Mouse (Mus musculus) regulatory T cell (primary cell): ENCODE measurements around the gene Ube2b.

Experiments used
- in situ Hi-C: fragments of 300-600 bp; cut with MboI, MseI; formaldehyde crosslinking; loops from one replicate; pipeline ENCODE4 v1.15.1; 2025; ENCODE audit warnings: high pct_unique_total_duplicates

Ube2b gene

GRCm38 (mm10) chr11:51967443-51968401 lies 32.8 kb downstream of the Ube2b start, which contains the start of gene Cdkn2aipnl:
Cdkn2aipnl (plus strand) TSS chr11:51967661.
- in situ Hi-C loops, result loop anchor here (5.0 kb wide), 2 partner anchors 100 to 145 kb away; no protein-coding TSS in a partner anchor

- in situ Hi-C loops, result loop anchor here (5.0 kb wide), 2 partner anchors 99 to 144 kb away; no protein-coding TSS in a partner anchor
Observed at GRCm38 (mm10) chr11:51966651-51967050, 33.9 kb downstream of the Ube2b start.

GRCm38 (mm10) chr11:51962277-51962676 lies 38.3 kb downstream of the Ube2b start:
- in situ Hi-C loops, result loop anchor here (5.0 kb wide), 1 partner anchor 40 kb away; no protein-coding TSS in a partner anchor

DNA sequence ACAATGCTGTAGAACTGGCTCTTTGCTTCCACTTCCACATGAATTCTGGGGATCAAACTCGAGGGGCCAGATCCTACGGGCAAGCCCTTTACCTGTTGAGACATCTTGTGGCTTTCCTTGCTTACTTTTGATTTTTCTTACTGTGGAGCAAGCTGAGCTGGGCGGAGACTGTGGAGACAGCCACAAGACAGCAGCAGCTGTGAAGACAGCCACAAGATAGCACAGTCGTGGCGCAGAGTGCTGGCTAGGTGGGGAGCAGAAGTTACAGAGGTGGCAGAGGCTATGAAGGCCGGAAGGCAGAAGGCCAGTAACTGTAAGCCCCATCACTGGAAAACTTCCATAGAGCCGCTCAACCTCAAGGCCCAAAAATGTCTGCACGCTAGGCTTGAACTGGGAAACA lies 38.8 kb downstream of the Ube2b start:
- in situ Hi-C loops, result loop anchor here (5.0 kb wide), 1 partner anchor 39 kb away; no protein-coding TSS in a partner anchor

GRCm38 (mm10) chr11:51960967-51961471 lies 39.5 kb downstream of the Ube2b start:
- in situ Hi-C loops, result loop anchor here (5.0 kb wide), 1 partner anchor 39 kb away; no protein-coding TSS in a partner anchor

DNA sequence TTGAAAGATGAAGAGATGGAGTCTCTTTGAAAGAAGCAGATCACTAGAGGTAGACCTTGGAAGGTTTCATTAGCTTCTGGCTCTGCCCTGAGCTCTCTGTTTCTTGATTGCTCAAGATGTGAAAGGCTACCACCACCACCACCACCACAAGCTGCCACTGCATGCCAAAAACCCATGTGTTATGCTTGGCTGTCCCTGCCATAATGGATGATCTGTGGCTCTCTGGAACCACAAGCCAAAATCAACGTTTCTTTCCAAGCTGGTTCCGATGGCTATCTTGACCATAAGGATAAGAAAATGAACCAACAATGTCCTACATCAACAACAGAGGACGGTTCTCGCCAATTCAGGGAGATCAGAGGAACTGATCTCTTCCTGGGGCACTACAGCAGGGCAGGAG lies 40.5 kb downstream of the Ube2b start:
- in situ Hi-C loops, result loop anchor here (5.0 kb wide), 1 partner anchor 38 kb away; no protein-coding TSS in a partner anchor

DNA sequence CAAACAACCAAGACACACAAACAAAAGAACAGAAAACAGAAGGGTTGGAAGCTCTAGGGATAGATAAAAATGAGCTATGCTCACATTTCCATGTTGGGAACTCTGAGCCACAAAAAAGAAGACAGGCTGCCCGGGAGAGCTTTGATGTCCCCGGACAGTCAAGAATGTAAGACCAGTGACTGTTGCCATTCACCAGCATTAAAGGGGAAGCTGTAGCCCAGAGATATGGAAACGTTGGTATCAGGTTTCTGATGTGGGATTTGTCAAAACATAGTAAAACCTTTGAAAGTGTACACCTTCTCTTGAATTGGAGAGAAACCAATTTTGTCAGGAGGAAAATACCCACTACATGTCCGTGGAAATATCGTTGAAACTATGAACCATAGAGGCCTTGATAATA lies 41.1 kb downstream of the Ube2b start:
- in situ Hi-C loops, result no loop called here

DNA sequence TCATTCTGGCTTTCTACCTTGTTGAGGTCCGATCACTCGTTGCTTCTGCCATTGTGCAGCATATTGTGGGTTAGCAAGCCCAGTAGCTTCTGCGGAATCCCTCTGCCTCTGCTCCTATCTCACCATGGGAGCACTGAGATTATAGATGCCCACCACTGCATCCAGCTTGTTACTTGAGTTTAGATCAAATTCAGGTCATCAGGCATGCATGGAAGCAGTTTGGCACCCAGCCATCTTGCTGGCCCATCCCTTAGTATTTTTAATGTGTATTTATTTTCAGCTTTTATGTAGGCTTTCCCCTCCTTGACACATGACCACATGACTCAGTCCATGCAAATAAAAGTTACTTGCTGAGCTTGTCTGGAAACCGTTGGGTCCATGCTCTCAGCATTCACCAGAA lies 42.8 kb downstream of the Ube2b start:
- in situ Hi-C loops, result no loop called here

GRCm38 (mm10) chr11:51956112-51956511 lies 44.5 kb downstream of the Ube2b start:
- in situ Hi-C loops, result no loop called here

DNA sequence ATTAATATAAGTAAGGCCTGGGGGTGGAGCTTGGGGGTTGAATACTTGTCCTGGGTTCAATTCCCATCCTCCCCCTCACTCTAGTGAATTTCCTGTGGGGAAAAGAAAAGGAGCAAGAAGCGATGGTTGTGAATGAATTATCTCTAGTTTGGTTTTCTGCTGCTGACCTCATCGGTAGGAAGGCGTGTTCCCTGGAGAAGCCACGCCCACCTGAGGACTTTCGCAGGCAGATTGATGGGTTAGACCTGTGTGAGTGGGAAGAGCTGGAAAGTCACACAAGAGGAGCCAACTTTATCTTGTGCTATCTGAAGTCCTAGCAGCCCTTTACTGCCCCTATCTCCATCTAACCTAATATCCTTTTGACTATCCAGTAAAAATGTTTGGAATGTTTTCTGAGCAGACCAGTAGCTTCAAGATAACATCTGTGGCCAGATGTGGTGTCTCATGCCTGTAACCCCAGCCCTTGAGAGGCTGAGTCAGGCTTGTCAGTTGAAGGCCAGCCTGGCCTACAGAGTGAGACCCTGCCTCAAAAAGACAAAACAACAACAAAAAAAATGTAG lies 48.6 kb downstream of the Ube2b start:
- in situ Hi-C loops, result no loop called here

GRCm38 (mm10) chr11:51949919-51950318 lies 50.6 kb downstream of the Ube2b start:
- in situ Hi-C loops, result no loop called here

DNA sequence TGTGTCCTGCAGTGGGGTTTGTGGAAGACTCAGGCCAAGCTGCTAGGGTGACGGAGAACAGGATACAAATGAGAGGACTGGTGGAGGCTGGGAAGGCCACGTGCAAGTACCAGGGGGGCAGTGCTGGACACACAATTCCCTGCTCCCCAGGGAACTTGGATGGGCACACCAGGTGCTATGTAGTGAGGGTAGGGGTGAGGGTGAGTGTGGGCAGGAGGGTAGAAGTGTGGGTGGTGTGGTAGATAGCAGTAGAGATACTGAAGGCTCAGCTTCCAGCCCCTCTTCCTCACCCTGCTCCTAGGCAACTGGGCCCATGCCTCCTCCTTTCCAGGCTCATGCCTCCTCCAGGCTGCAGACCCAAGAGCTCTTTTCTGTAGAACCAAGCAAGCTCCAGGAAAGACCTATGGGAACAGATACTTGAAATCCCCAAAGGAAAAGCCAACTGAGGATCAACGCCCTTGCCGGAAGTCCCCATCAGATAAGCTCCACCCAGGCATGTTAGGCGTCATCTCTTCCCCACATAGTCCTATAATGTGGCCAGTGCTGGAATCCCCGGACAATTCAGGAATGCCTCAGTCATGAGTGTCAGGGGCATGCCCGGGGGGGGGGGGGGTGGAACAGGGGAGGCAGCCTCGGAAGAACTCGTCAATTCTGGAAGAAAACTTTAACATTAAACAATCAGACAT lies 51.3 kb downstream of the Ube2b start:
- in situ Hi-C loops, result no loop called here

DNA sequence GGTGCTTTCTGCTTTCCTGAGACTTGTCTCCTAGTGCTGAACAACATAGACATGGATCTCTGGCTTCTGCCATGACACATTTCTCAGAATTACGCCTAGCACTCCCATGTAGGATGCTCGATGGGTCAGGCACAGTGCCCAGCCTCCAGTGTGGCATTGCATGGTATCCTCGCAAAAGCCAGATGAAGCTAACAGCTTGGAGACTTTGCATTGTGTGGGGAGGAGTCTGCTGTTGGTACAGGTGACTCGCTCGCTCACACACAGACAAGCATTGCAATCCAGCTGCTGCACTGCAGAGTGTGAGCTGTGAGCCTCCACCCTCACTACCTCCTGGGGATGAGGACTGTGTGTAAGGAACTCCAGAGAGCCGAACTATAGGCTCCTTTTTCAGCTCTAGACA lies 54.4 kb downstream of the Ube2b start:
- in situ Hi-C loops, result no loop called here

DNA sequence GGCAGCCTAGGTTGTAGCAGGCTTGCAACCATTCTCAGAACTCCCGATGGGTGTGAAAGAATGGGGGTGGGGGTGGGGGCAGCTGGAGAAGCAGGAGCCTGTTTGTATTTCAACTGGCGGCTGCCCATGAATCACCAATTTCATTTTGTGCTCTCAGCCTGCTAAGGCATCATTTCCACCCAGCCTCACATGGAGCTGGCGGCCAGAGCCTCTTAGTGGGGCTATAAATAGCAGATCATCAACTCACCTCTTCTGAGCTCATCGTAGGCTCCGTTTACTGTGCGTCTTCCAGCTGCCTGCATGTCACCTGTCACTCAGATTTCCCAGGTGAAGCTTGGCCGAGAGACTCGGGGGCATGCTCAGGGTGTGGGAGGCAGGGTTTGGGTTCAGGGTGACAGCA lies 55.0 kb downstream of the Ube2b start:
- in situ Hi-C loops, result no loop called here

DNA sequence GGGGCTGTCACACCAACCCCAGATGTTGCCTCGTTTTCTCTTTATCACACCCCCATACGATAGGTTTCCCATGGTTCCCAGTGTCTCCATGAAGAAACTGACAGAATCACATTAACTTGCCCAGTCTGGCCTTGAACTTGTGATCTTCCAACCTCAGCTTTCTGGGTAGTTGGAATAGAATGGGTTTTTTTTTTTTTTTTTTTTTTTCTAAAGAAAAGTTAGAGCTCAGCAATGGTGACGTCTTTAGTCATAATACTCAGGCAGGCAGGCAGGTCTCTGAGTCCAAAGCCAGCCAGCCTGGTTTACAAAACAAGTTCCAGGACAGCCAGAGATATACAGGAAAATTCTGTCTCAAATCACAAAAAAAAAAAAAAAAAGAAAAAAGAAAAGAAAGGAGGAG lies 56.3 kb downstream of the Ube2b start:
- in situ Hi-C loops, result no loop called here

- in situ Hi-C loops, result no loop called here
Observed at GRCm38 (mm10) chr11:51943500-51943841, 57.1 kb downstream of the Ube2b start.

GRCm38 (mm10) chr11:51942602-51943499 lies 57.7 kb downstream of the Ube2b start:
- in situ Hi-C loops, result no loop called here

DNA sequence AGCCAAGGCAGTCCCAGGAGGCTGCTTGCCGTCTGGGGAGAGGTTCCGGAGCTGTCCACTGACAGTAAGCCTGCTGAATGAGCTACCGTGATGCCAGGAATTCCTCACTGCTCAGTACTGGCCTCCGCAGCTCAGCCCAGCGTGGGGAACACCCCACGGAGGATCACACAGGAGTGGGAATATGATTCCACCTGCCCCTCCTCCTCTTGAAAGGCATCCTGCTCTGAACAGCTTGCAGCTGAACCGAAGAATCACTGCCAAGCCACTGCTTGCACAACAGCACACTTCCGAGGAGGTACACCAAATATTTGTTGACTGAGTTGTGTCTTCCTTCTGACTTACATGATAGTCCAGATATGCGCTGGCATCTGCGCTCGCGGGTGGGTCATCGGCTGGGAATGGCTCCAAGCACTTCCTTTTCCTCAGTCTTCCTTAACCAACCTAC lies 60.0 kb downstream of the Ube2b start:
- in situ Hi-C loops, result no loop called here

DNA sequence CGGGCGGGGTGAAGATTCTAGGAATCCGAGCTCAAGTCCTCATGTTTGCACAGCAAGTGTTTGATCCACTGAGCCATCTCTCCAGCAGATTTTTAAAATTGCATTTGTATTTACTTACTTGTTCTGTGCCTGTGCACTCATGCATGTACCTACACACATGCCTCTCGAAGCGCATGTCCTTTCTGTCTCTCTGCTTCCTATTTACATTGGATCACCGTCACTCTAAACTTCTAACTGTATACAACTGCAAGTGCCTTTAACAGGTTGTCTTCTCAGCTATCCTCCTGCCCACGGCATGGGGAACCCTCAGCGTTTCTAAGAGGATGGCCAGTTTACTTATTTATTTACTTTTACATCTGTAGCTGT lies 61.0 kb downstream of the Ube2b start:
- in situ Hi-C loops, result no loop called here

- in situ Hi-C loops, result no loop called here
Observed at GRCm38 (mm10) chr11:51938817-51939589, 61.6 kb downstream of the Ube2b start.
